Mouse (Mus musculus) splenic B cell, adult 2 months (primary cell): ENCODE measurements around the gene Bloc1s4.
A peak's percentile ranks its signal among the peaks of the same experiment; 100 is the strongest.

ENCODE experiments used
- DNase-seq: peaks from one replicate; pipeline ENCODE4 v3.0.0-alpha.2; 2011; ENCODE audit warnings: low read depth, low spot score
- H3K27me3 ChIP-seq: 2 replicates; pipeline ENCODE4 v1.6.1; 2012; ENCODE audit warnings: mild to moderate bottlenecking, low read length, moderate library complexity, mixed read lengths; ENCODE audit not compliant: control insufficient read depth, poor library complexity, insufficient read depth, severe bottlenecking
- H3K36me3 ChIP-seq: 2 replicates; pipeline ENCODE4 v1.6.1; 2012; ENCODE audit warnings: mild to moderate bottlenecking, low read length, moderate library complexity, mixed read lengths; ENCODE audit not compliant: control insufficient read depth, poor library complexity, insufficient read depth, severe bottlenecking

Gene Bloc1s4

DNA sequence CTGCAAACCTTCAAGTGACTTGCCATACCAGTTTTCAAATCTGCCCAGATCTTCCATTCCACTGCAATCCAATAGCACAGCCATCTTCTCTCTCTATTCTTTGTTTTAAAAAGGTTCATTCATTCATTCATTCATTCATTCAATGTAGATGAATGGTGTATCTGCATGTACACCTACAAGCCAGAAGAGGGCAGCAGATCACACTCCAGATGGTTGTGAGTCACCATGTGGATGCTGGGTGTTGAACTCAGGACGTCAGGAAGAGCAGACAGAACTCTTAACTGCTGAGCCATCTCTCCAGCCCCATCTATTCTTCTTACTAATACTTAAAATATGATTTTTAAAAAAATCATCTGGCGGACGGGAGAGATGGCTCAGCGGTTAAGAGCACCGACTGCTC lies 8.6 kb upstream of the Bloc1s4 start:
- peak; percentile 59 for DNase-seq
- H3K36me3 ChIP-seq, result no peaks in the 10 kb centered on the region

DNA sequence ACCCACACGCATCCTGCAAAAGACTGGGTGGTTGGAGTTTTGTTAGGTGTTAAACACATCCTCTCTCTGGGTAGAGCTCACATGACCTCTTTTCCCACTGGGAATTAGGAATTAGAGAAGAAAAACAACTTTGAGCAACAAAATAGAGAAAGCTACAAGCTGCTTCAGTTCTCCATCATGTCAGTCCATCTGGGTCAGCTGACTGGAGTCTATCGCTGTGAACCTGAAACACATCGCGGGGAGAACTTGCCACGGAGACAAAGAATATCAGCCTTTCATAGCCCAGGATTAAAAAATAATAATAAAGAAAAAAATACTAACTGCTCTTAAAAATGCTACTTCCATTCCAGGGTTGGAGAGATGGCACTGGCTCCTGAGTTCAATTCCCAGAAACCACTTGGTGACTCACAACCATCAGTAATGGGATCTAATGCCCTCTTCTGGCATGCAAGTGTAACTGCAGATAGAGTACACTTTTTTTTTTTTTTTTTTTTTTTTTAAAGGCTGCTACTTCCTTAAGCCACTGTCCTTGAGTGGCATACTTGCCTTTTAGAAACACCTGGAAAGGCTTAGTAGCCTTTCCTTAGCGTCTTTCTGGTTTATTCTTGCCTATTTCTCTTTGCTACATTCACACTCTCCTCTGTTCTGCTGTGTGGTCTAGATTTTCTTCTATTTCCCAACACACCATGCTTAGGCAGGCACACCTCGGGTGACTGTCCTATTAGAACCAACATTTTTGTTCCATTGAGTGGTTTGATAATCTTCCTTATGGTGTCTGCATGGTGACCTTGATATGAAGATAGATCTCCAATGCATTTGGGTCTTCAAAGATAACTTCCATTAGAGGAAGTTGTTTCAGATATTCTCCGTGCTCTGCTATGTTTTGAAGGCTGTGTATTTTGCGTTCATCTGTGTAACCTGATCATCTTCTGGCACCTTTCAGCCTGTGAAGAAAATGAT lies 1.9 kb upstream of the Bloc1s4 start:
- peak; percentile 47 for DNase-seq

More for the DNA sequence above, 8.6 kb upstream of the Bloc1s4 start:
- no peaks in the 10 kb centered on the region for H3K27me3 ChIP-seq

DNA sequence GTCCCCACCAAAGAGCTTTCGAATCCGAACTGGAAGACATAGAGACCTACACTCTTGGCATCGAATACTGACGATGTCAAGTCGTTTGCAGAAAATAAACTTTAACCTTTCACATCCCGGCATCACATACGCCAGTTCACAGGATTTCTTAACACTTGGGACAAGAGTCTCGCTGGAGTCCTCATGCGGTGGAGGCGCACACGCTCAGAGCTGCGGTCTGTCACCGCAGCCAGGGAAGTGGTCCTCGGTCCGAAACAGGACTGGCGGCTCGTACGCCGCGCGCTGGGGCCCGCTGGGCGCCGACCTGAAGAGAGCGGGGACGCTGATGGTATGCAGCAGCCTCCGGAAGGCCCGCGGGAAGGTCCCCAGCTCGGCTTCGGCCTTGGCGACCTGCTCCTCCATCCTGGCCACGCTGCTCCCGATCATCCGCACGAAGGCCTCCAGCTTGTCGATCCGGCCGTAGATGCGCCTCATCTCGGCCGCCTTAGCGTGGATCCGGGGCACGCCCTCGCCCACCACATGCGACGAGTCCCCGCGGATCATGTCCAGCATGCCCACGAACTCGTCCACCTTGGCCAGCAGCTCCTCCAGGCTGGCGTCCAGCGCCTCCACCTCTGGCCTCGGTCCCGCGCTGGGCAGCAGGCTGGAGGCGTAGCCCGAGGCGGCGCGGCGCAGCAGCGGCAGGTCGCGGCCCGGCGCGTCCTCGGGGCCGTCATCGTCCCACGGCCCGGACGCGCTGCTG lies 485 bp downstream of the Bloc1s4 start:
- Histone ChIP-seq H3K36me3 (no peaks in the 10 kb centered on the region), H3K27me3 (no peaks in the 10 kb centered on the region)
- DNase-seq, result no peak

More for the DNA sequence above, 1.9 kb upstream of the Bloc1s4 start:
- H3K27me3 ChIP-seq, result no peaks in the 10 kb centered on the region
- H3K36me3 ChIP-seq, result no peaks in the 10 kb centered on the region

DNA sequence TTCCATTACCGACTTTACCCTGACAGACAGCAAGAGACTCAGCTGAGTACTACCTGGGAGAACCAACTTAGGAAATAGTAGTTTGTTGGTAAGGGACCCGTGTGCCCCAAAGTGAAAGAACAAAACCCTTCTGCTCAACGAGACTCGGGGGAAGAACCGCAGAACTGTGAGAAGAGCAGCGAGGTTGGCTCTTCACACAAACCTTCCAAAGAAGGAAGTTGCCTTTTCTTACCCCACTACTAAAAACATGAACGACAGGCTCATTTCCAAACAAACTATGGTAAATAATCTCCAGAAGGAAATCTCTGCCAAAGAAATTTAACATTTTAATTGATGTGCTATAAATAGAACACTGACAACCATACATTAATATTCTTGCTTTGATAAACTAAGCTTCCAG lies 1.4 kb downstream of the Bloc1s4 start:
- Histone ChIP-seq H3K36me3 (no peaks in the 10 kb centered on the region), H3K27me3 (no peaks in the 10 kb centered on the region)
- no peak for DNase-seq

DNA sequence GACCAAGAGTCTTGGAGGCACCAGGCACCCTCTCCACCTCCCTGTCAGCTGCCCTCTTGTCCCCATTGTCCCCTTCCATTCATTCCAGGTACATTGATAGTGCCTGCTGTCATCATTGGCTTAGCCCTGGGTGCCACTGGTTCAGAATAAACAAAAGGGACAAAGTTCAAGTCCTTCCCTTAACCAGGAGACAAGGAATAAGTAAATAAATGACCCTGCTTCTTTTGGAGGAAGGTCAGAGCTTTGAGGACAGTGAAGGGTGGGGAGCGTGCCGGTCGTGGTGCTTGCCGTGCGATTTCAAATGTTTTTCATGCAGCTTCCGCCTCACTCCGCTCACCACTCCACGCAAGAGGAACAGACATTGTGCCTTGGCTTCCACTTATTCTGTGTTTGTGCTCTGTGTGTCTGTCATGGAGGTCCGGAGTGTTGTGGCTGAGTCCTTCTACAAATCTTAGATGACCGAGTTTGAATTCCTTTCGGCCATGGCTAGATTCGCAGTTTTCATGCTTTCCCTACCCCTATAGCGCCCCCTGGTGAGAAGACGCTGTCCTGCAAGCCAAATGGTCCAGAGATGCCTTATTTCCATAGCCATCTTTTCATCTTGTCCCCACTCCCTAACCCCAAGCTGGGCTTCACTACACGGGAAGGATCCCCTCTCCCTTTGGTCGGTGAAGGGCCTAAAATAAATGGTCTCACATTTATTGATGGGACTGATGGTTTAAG lies 6.2 kb downstream of the Bloc1s4 start:
- Histone ChIP-seq H3K36me3 (no peaks in the 10 kb centered on the region), H3K27me3 (no peaks in the 10 kb centered on the region)
- peak; percentile 85 for DNase-seq

DNA sequence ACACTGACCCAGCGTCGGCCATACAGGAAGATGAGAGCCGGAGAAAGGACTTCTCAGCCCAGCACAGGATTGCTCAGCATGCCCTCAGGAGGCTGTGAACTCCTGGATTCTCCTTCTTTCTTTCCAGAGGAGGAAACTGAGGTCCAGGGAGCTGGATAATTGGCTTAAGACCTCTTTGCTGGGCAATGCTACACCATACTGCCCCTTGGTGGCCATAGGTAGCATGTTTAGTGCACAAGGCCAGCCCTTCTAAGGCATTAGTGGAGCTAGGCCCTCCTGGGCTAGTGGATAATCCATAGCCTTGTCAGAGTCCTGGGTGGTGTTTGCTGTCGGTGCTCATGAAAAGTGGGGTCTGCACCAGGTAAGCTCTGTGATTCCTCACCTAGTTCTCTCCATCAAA lies 8.6 kb downstream of the Bloc1s4 start:
- DNase-seq, result peak; percentile 40
- no peaks in the 10 kb centered on the region for H3K27me3 ChIP-seq
- no peaks in the 10 kb centered on the region for H3K36me3 ChIP-seq

DNA sequence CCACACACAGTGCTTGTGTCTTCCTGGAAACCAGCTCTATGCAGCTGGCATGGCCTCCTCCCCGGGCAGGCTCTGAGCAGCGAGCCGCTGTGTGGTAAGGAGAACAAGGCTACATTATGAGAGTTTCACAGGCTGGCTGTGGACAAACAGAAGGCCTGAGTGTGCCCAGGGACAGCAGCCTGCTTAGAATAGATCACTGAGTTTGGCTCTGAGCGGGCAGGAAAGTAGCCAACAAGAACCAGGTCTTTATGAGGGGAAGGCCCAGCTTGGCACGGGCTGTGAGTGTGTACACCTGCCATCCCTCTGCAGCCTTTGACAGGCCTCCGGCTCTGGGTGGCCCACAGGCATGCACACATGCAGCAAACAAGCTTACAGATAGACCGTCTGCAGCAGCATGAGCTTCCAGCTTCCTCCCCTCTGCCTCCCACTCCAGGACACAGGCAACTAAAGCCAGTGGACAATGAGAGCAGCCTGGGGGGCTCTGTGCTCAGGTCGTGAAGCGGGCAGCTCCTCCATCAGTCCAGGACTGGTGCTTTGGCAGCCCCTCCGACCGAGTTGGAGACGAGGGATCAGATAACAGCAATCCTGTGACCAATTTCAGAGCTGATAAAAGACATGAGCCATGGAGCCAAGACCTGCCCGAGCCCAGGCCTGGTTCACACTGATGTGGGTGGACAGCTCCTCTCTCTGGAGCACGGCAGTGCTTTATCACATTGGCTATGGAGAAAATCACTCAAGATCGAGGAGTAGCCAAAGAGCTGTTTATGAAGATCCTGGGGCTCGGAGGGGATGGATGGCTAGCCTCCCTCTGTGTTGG lies 9.4 kb downstream of the Bloc1s4 start:
- Histone ChIP-seq H3K27me3 (no peaks in the 10 kb centered on the region), H3K36me3 (no peaks in the 10 kb centered on the region)
- DNase-seq, result no peak

DNA sequence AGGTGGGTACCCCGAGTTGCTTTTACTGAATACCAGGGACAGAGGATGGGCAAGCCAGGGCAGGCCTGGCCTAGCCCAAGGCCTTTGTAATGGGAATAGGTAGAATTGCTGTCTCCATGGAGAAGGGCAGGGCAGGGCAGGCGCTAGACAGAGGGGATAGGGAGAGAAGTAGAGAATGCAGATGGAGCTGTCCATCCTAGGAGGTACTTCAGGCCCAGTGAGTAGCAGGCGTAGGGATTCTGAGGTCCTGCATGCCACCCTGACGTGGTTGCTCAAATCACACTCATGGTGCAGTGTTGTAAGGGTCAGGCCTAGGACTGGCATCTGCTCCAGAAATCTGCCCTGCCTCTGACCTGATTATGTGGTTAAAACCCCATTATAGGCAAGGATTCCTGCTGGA lies 10.7 kb downstream of the Bloc1s4 start:
- H3K27me3 ChIP-seq, result no peaks in the 10 kb centered on the region
- H3K36me3 ChIP-seq, result no peaks in the 10 kb centered on the region
- no peak for DNase-seq

DNA sequence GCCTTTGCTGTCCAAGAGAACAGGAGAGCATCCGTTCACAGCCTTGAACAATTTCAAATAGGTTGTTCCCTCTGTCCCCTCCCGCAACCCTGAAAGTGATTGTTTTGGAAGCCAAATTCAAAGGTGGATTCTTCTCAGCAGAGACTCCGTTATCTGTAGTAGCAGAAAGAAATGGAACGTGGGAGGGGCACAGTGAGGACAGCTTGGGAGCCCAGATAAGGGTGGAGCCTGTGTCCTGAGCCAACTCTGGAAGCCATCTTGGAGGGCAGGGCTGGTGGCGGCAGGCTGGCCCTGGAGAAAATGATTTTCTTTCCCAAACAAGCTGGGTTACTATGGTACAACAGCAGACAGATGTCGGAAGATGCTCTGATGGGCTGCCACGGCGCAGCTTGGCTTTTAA lies 12.4 kb downstream of the Bloc1s4 start:
- Histone ChIP-seq H3K27me3 (no peaks in the 10 kb centered on the region), H3K36me3 (no peaks in the 10 kb centered on the region)
- DNase-seq, result no peak

DNA sequence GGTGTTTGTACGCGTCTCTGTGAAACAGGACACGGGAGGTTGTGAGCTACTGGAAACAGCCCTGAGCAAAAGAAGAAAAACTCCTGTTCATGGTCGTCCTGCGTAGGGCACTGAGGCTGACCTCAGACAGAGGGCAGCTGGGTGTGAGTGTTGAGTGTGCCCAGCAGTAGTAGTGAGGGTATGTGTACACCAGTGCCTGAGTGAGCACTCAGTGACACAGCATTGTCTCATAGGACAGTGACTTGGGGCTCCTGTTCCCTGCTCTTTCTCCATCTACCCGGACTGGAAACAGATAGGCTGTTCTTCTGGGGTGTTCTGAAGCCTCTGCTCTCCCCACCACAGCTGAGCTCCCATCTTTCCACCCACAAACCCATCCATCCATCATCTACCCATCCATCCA lies 13.3 kb downstream of the Bloc1s4 start:
- Histone ChIP-seq H3K36me3 (no peaks in the 10 kb centered on the region), H3K27me3 (no peaks in the 10 kb centered on the region)
- no peak for DNase-seq

DNA sequence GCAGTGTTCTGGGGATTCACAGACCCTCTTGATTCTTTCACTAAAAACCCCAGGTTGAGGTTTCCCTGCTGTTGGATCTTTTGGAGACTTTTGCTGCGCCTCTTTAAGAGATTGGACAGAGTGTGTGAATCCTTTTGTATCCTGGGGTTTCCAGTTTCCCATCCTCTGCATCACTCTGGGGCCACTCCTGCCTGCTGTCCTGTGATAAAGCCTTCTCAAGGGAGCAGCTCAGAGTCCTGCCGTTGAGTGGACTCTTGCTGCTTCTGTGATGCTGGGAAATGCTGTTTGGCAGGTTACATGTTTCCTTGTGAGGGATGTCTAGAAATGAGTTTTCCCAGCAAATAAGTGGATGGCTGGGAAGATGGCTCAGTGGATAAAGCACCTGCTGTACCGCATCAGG lies 15.0 kb downstream of the Bloc1s4 start:
- Histone ChIP-seq H3K27me3 (no peaks in the 10 kb centered on the region), H3K36me3 (no peaks in the 10 kb centered on the region)
- no peak for DNase-seq

DNA sequence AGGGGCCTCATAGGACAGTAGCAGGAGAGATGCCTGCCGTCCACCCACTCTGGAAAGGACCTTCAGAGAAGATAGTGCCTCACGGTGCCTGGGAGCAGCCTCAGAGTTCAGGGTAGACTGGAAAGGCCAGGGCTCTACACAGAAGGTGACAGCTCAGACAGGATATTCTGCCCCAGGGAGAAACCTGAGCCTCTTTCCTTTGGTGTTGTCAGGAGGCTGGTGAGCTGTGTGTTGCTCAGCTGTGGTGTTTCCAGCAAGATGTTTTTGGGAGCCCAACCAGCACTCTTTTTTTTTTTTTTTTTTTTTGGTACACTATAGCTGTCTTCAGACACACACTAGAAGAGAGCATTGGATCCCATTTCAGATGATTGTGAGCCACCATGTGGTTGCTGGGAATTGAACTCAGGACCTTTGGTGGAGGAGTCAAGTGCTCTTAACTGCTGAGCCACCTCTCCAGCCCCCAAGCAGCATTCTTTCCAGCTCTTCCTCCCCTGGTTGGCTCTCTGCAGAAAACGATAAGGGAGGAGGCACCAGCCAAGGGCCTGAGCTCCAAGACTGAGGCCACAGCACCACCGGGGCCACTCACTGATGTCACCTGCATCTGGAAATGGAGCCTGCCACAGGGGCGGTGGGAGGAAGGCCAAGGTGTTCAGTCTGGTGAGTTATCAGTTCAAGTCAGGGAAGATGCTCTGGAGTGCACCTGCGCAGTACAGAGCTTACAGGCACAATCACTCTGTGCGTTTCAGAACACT lies 16.4 kb downstream of the Bloc1s4 start:
- Histone ChIP-seq H3K27me3 (no peaks in the 10 kb centered on the region), H3K36me3 (no peaks in the 10 kb centered on the region)
- no peak for DNase-seq

DNA sequence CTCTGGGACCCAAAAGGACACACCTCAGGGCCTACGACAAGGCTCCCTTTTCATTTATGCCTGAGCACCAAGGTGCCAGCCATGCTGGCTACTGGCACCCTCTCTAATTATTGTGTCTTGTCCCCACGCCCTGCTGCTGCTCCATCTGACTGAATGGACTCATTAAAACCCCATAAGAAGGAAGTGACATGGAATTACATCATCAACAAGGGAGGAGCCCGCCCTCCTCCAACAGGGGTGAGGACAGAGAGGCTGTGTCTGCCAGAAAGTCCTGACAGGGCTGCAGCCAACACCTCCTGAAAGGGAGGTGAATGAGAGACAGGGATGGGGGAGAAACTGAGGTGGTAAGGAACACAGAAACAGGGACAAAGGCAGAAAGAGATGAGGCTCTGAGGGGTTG lies 17.8 kb downstream of the Bloc1s4 start:
- H3K27me3 ChIP-seq, result no peaks in the 10 kb centered on the region
- no peak for DNase-seq
- no peaks in the 10 kb centered on the region for H3K36me3 ChIP-seq

DNA sequence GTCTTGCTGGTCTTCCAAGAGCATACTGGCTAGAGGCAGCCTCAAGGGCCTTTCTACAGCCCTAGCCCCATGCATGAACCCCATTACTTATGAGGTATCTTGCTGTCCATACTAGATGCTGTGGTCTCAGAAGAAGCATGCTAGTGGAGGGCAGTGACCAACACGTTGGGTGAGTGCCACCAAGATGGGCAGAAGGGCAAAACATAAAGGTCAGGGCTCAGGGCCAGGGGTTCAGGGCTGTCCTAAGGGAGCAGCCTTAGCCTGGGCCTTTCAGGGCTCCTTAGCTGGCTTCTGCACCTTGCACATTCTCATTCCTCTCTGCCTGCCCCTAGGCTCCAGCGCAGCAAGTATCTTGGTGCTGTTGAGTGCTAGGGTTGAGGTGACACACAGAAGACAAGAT lies 18.5 kb downstream of the Bloc1s4 start:
- H3K27me3 ChIP-seq, result no peaks in the 10 kb centered on the region
- no peak for DNase-seq
- no peaks in the 10 kb centered on the region for H3K36me3 ChIP-seq
